Mouse (Mus musculus) activated CD4-positive, CD25-positive, alpha-beta regulatory T cell, adult 9 weeks (primary cell): ENCODE results near the gene Sox30. TPM values are rescaled to one million over a fixed set of nuclear protein-coding genes. Genes with fewer than 3 reads are reported as not detected.

Experiments
- polyA plus RNA-seq: library from polyadenylated mRNA; unstranded; fragments of 100-300 nt; shearing (Covaris generic); gene quantifications from one replicate; pipeline ENCODE4 v1.2.1, GENCODE M21; 2017

Sox30 gene
- not detected for polyA plus RNA-seq

DNA sequence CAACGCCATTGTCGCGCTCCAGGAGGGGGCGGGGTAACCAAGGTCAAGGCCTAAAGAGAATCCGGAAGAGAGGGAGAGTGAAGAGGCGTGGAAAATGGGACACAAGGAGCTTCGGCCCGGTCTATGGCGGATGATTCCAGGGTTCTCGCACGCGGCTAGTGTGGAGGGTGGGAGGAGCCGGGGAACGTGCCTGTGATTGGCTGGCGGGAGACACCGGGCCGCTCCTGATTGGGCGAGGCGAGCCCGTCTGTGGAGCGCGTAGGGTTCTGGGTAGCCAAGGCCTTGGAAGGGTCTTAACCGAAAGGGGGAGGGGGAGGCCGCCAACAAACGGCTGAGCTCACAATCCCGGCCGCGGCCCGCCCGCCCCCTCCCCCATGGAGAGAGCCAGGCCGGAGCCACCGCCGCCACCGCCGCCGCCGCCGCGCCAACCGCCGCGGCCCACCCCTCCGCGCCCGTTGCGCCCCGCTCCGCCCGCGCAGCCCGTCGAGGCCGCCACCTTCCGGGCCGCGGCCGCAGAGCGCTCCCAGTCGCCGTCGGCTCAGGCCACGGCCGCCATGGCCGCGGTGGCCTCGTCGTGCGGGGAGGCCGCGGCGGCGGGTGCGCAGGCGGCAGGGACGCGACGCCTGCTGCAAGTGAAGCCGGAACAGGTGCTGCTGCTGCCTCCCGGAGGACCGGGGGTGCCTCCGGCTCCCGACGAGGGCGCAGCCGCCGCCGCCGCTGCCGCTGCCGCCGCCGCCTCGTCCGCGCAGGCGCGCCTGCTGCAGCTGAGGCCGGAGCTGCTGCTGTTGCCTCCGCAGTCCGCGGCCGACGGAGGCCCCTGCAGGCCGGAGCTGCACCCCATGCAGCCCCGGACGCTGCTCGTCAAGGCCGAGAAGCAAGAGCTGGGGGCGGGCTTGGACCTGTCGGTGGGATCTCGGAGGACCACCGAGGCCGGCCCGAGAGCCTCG is at the start of gene Sox30:
Gene Sox30, plus strand, starts transcription at position 365 of the 947 bp plus-strand sequence.

DNA sequence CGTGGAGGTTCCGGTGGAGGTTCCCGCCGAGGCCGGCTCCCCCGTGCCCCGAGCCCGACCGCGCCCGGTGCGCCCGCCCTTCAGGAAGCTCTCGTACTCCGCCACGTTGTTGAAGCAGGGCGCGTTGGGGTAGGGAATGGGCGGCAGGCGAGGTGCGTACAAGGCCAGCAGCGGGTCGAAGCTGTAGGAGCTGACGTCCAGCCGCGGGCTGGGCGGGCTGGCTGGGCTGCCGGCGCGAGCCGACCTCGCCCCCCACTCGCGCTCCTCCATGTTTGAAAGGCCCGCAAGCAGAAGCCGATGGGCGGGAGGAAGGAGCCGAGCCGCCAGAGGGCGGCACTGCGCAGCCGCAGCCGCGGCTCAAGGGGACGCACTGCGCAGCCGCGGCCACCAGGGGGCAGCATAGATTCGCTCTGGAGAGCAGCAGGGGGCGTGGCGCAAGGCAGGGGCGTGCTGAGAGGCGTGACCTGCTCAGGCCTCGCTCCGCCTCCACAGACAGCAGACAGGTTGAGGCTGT is 35.4 kb upstream of the Sox30 start, which contains the start of gene Lsm11:
Gene Lsm11, minus strand, starts transcription at position 293 of the 514 bp plus-strand sequence.

GRCm38 (mm10) chr11:45955127-45955627 is 24.9 kb upstream of the Sox30 start, which contains the start of gene Thg1l:
Thg1l (minus strand) TSS chr11:45955494.

DNA sequence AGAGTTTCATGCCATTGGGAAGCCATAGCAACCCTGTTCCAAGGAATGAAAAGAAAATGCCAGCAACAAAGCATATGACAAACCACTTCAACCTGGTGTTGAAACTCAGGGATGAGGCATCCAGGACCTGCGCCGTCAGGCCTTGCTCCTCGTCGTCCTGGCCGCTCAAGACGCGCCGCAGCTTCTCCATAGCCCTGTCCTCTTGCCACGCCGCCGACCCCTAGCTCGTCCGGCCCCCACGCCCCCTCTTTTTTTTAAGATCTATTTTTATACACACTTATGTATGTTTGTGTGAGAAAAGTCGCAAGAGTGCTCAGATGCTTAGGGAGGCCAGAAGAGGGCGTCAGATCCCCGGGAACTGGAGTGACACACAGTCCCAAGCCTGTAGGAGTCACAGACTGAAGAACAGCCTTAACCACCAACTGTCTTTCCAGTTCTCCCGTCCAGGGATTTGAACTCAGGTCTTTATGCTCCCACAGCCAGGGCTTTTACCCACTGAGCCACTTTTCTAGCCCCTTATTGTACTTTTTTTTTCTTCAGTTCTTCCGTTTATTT is 72.1 kb downstream of the Sox30 start, which contains the start of gene Gm12166:
Gene Gm12166, minus strand, starts transcription at position 217 of the 555 bp plus-strand sequence.

GRCm38 (mm10) chr11:46055896-46056769 is 76.0 kb downstream of the Sox30 start, which contains the start of gene Adam19:
Adam19 (plus strand) TSS chr11:46055992.

Other genes starting within 250 kb of the Sox30 start
- 35.5 TPM for gene Clint1, start 128.3 kb upstream of the Sox30 start, polyA plus RNA-seq
- gene Lsm11, start 35.4 kb upstream of the Sox30 start, polyA plus RNA-seq: 1.5 TPM
- 6.3 TPM for gene Thg1l, start 24.8 kb upstream of the Sox30 start, polyA plus RNA-seq
- gene Gm12166, start 72.0 kb downstream of the Sox30 start, polyA plus RNA-seq: 8.8 TPM
- 64.5 TPM for gene Adam19, start 75.7 kb downstream of the Sox30 start, polyA plus RNA-seq
- 0.28 TPM for gene Nipal4, start 186.2 kb downstream of the Sox30 start, polyA plus RNA-seq